Mouse (Mus musculus): ENCODE results near the gene Ube2h. TPM values are rescaled to one million over a fixed set of nuclear protein-coding genes. Genes with fewer than 3 reads are reported as not detected.
A peak's percentile ranks its signal among the peaks of the same experiment; 100 is the strongest.

Ube2h gene
- polyA plus RNA-seq, 1 experiment from 2014 or later = 69.3 TPM

DNA sequence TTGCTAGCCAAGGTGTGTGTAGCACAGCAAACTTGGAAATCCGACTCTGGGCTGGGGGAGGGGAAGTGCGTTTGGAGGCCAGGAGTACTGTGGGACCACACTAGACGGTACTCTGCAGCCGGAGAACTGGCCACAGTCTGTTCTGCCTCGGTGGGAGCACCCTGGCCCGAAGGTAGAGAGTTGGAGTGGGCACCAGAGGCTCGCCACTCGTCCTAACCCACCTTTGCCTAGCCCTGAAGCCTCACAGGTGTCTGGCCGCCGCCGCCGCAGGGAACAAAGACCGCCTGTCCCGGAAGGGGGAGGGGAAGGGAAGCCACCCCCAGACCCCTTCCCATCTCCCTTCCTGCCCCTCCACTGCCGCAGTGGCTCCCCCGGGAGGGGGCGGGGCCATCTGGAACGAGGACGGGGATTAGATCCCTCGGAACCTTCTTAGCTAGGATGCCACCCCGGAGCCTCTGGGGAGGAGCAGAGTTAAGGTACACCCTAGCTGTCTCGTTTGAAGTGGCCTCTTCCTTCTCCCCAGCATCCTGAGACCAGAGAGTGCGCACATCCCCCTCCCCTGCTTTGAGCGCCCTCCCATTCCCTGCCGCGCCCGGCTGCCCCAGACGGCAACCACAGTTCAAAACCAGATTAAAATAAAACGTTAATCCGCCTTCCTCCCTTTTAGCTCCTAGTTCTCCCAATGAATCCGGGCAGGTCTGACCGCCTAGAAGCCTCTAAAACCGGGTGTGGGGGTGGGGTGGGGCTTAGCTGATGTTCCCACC is 129.7 kb downstream of the Ube2h start:
- ATAC-seq (ENCODE audit: insufficient number of reproducible peaks, low FRiP score) = no peak
- peaks cover 95% of the 10 kb centered on the region for H3K27me3 ChIP-seq (replicated peaks)
- peaks cover 53% of the 10 kb centered on the region for H3K4me1 ChIP-seq (replicated peaks)
- H3K9me3 ChIP-seq (replicated peaks) = no peaks in the 10 kb centered on the region
- H3K4me3 ChIP-seq = peak overlapping the region; percentile 44
- no peak overlapping the region for H3K27ac ChIP-seq (ENCODE audit: poor library complexity, severe bottlenecking)
- under 1% methylated on average over 33 of the region's 33 CpGs for WGBS
- peak overlapping the region; percentile 69 for H3K4me2 ChIP-seq
- 0 out of 2 replicates have a peak overlapping the region, but pooled peaks have one; percentile 0 for H3K9ac ChIP-seq
- no peaks in the 10 kb centered on the region for H3K36me3 ChIP-seq

DNA sequence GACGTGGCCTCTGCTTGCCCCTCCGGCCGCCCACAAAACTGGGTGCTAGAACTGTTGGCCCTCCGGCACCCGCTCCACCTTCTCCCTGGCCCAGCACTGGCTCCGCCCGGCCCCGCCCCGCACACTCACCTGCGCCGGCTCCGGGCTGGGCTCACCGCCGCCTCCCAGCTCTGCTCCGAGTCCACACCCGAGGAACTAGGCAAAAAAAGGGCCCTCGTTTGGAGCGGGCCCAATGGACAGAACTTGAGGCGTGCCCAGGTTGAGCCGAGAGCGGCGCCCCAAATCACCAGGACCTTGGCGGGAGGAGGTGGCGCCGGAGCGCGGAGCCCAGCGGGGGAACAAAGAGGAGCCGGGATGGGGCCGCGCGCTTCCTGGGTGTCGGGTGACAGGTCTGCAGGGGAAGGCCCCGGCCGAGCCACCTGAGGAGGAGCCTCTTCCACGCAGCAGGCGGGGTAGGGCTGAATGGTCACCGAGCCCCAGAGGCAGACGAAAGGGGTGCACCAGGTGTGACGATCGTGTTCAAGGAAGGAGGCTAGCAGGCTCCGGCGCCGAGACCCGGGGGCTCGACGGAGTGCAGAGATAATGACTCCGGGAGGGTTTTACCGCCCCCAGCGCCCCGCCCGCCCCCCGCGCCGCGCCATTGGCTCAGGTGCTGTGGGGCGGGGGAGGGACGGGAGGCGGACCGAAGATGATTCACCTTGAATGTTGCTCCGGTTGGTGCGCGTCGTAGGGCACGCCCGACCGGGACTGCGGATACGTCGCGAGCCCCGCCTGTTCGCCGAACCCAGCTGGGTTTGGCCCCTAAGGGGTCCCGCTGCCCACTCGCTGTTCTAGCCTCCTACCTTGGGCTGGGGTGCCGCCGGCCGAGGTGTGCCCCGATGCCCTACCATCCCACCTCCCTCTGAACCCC is 130.5 kb downstream of the Ube2h start:
- ATAC-seq (ENCODE audit: insufficient number of reproducible peaks, low FRiP score) = no peak
- peaks cover 51% of the 10 kb centered on the region for H3K4me1 ChIP-seq (replicated peaks)

DNA sequence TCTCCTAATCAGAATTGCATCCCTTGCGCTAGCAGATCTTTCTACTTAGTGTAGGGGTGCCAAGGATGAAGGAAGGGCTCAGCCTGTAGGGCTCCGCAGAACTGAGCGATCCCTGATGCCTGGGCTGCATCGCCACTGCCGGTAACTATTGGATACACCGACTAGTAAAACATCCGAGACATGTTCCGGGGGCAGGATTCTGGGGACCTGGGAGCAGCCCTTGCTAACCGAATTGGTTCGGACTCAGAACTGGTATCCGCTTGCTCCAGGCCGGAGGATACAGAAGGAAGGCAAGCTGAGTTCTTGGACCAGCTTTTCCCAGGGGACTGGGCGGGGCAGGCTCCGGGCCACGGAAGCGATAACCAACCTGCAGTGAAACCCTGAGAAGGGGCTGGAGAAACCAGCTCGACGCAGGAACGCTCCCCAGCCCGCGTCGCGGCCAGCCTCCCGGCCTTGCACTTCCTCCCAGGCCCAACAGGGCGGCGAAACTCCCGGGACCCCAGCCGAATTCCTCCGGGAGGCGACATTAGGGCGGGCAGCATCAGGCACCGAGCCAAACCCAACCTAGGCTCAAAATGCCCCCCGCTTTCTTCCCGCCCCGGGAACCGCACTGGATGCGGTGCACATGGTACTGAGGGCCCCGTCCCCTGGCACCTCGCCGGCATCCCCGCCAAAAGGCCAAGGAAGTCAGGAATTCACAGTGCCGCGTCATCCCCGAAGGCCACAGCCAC is 131.4 kb downstream of the Ube2h start:
- 1% methylated on average over 44 of the region's 44 CpGs for whole genome bisulfite sequencing
- Histone ChIP-seq H3K9ac (no peak overlapping the region), H3K4me1 (replicated peaks) (peaks cover 45% of the 10 kb centered on the region), H3K4me3 (peak overlapping the region; percentile 44), H3K27ac (ENCODE audit: poor library complexity, severe bottlenecking) (no peak overlapping the region), H3K36me3 (no peaks in the 10 kb centered on the region), H3K27me3 (replicated peaks) (peaks cover 97% of the 10 kb centered on the region), H3K9me3 (replicated peaks) (no peaks in the 10 kb centered on the region), H3K4me2 (peak overlapping the region; percentile 69)
- ATAC-seq (ENCODE audit: insufficient number of reproducible peaks, low FRiP score) = no peak

More for the DNA sequence above, 130.5 kb downstream of the Ube2h start:
- 1% methylated on average over 78 of the region's 80 CpGs for WGBS
- H3K27me3 ChIP-seq (replicated peaks) = peaks cover 97% of the 10 kb centered on the region
- H3K4me3 ChIP-seq = peak overlapping the region; percentile 44
- H3K9ac ChIP-seq = 0 out of 2 replicates have a peak overlapping the region, but pooled peaks have one; percentile 0
- H3K4me2 ChIP-seq = peak overlapping the region; percentile 69
- H3K27ac ChIP-seq (ENCODE audit: poor library complexity, severe bottlenecking) = no peak overlapping the region
- no peaks in the 10 kb centered on the region for H3K36me3 ChIP-seq
- H3K9me3 ChIP-seq (replicated peaks) = no peaks in the 10 kb centered on the region

DNA sequence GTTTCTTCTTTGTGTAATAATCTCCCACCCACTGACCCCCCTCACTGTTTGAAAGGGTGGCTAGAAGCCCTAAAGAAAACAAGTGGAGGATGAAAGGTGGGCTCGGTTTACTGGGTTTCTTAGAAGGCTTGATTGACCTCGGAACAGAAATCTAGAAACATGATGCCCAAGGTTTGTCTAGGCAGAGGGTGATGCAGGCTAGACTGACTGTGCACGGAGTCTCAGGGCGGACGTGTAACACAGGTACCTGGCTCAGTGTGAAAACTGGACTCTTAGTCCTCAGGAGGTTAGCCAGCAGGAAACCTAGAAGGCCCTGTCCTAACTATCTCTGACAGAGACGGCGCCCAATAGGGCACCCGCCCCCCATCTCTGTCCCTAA is 131.9 kb downstream of the Ube2h start:
- no peak overlapping the region for H3K4me2 ChIP-seq
- WGBS = 18% methylated on average over 8 of the region's 8 CpGs

GRCm38 (mm10) chr6:30171967-30172366 is 132.4 kb downstream of the Ube2h start:
- Histone ChIP-seq H3K27me3 (replicated peaks) (peaks cover 99% of the 10 kb centered on the region), H3K36me3 (no peaks in the 10 kb centered on the region), H3K4me1 (replicated peaks) (peaks cover 48% of the 10 kb centered on the region), H3K27ac (ENCODE audit: poor library complexity, severe bottlenecking) (no peak overlapping the region), H3K9ac (no peak overlapping the region), H3K4me3 (no peak overlapping the region), H3K4me2 (no peak overlapping the region), H3K9me3 (replicated peaks) (no peaks in the 10 kb centered on the region)
- no peak for ATAC-seq (ENCODE audit: insufficient number of reproducible peaks, low FRiP score)
- WGBS = 23% methylated on average over 10 of the region's 10 CpGs

More for the DNA sequence above, 131.9 kb downstream of the Ube2h start:
- Histone ChIP-seq H3K4me3 (peak overlapping the region; percentile 44; the same call in 1 of the 2 replicates), H3K27ac (ENCODE audit: poor library complexity, severe bottlenecking) (no peak overlapping the region), H3K36me3 (no peaks in the 10 kb centered on the region), H3K27me3 (replicated peaks) (peaks cover 100% of the 10 kb centered on the region), H3K9ac (no peak overlapping the region), H3K4me1 (replicated peaks) (peaks cover 47% of the 10 kb centered on the region), H3K9me3 (replicated peaks) (no peaks in the 10 kb centered on the region)
- ATAC-seq (ENCODE audit: insufficient number of reproducible peaks, low FRiP score) = no peak

- WGBS = 22% methylated on average over 8 of the region's 8 CpGs
- ATAC-seq (ENCODE audit: insufficient number of reproducible peaks, low FRiP score) = no peak
- peaks cover 46% of the 10 kb centered on the region for H3K4me1 ChIP-seq (replicated peaks)
- no peak overlapping the region for H3K9ac ChIP-seq
- H3K9me3 ChIP-seq (replicated peaks) = no peaks in the 10 kb centered on the region
- no peak overlapping the region for H3K4me2 ChIP-seq
- no peak overlapping the region for H3K4me3 ChIP-seq
- peaks cover 99% of the 10 kb centered on the region for H3K27me3 ChIP-seq (replicated peaks)
- H3K36me3 ChIP-seq = no peaks in the 10 kb centered on the region
- H3K27ac ChIP-seq (ENCODE audit: poor library complexity, severe bottlenecking) = no peak overlapping the region
These were observed 133.1 kb downstream of the Ube2h start for GRCm38 (mm10) chr6:30171226-30171625.

DNA sequence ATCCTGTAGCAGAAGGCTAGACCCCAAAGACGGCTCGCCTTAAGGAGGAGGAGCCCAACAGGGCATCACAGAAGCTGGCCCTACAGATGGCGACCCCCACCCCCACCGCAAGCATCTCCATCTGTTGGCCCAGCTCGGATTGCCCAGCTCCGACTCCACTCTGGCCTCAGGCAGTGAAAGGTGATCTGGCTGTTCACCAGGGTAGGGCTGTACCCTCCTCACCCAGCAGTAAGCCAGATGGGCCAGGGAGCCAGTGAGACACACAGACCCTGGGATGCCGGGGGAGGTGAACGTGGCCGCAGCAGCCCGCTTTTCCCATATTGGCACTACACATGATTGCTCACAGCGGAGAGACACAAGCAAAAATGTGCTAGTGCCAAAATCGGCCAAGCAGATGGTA is 135.2 kb downstream of the Ube2h start:
- 69% methylated on average over 12 of the region's 12 CpGs for WGBS
- H3K4me2 ChIP-seq = no peak overlapping the region
- H3K4me3 ChIP-seq = no peak overlapping the region
- ATAC-seq (ENCODE audit: insufficient number of reproducible peaks, low FRiP score) = no peak
- no peaks in the 10 kb centered on the region for H3K36me3 ChIP-seq
- H3K9me3 ChIP-seq (replicated peaks) = no peaks in the 10 kb centered on the region
- no peak overlapping the region for H3K27ac ChIP-seq (ENCODE audit: poor library complexity, severe bottlenecking)
- H3K9ac ChIP-seq = no peak overlapping the region
- peaks cover 86% of the 10 kb centered on the region for H3K27me3 ChIP-seq (replicated peaks)
- peaks cover 26% of the 10 kb centered on the region for H3K4me1 ChIP-seq (replicated peaks)

DNA sequence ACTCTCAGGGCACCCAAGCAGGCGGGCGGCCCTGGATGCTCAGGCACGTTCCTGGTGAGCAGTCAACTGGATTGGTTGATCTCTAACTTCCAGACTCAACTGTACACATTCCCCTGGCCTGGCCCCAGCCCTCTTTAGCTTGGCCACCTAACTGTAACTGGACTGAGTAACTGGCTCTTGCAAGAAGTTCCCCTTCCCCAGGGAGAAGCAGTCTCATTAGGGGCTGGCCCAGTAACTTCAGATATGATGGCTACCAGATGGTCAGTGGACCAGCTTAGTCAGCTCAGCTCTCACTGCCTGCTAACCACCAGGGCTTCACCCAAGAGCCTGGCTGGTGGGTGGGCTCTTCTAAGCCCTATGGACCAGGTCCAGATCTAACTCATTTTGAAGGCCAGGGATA is 136.1 kb downstream of the Ube2h start:
- no peaks in the 10 kb centered on the region for H3K9me3 ChIP-seq (replicated peaks)
- no peak for ATAC-seq (ENCODE audit: insufficient number of reproducible peaks, low FRiP score)
- H3K4me1 ChIP-seq (replicated peaks) = peaks cover 17% of the 10 kb centered on the region
- H3K4me3 ChIP-seq = no peak overlapping the region
- H3K27me3 ChIP-seq (replicated peaks) = peaks cover 77% of the 10 kb centered on the region
- 88% methylated on average over 3 of the region's 3 CpGs for WGBS
- no peak overlapping the region for H3K9ac ChIP-seq
- no peak overlapping the region for H3K27ac ChIP-seq (ENCODE audit: poor library complexity, severe bottlenecking)
- H3K36me3 ChIP-seq = no peaks in the 10 kb centered on the region
- H3K4me2 ChIP-seq = no peak overlapping the region

DNA sequence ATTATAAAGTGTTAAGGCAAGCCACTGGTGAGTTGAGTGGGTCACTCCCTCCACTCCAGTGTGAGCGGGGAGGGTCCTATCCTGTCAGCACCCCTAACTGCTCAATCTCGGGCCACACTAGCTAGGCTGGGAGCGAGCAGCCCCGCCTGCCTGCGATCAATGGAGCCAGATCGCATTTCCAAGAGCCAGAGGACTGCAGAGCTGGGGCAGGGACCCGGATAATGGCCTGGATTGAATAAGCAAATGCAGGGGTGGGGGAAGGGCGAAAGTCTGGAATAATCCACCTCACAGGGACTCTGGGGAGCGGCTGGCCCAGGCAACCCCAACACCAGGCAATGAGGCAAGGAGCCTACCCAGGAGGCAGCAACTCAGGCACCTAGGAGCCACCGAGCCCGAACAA is 137.1 kb downstream of the Ube2h start:
- peaks cover 69% of the 10 kb centered on the region for H3K27me3 ChIP-seq (replicated peaks)
- H3K36me3 ChIP-seq = no peaks in the 10 kb centered on the region
- no peak overlapping the region for H3K9ac ChIP-seq
- H3K4me2 ChIP-seq = no peak overlapping the region
- H3K4me3 ChIP-seq = no peak overlapping the region
- no peak overlapping the region for H3K27ac ChIP-seq (ENCODE audit: poor library complexity, severe bottlenecking)
- no peak for ATAC-seq (ENCODE audit: insufficient number of reproducible peaks, low FRiP score)
- WGBS = 29% methylated on average over 11 of the region's 11 CpGs
- peaks cover 18% of the 10 kb centered on the region for H3K4me1 ChIP-seq (replicated peaks)
- no peaks in the 10 kb centered on the region for H3K9me3 ChIP-seq (replicated peaks)

DNA sequence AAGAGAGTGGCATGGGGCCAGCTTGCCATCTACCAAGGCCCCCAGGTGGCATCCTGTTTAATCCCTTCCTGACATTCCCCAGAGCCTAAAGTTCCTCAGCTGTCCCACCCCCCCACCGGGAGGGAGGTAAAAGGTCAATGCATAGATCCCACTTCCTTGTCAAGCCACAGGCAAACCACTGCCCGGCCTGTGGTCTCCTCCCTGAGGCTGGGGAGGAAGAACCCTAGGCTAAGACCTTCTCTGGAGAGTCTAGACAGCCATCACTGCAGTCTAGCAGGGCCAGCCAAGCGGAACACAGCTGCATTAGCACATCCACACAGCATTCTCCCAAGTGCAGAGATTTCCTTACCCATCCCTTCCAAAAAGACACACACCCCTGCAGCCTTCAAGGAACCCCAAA is 138.0 kb downstream of the Ube2h start:
- peaks cover 61% of the 10 kb centered on the region for H3K27me3 ChIP-seq (replicated peaks)
- no peak for ATAC-seq (ENCODE audit: insufficient number of reproducible peaks, low FRiP score)
- no peak overlapping the region for H3K4me3 ChIP-seq
- H3K36me3 ChIP-seq = no peaks in the 10 kb centered on the region
- no peak overlapping the region for H3K4me2 ChIP-seq
- H3K9ac ChIP-seq = no peak overlapping the region
- H3K4me1 ChIP-seq (replicated peaks) = peaks cover 27% of the 10 kb centered on the region
- no peaks in the 10 kb centered on the region for H3K9me3 ChIP-seq (replicated peaks)
- 52% methylated on average over 3 of the region's 3 CpGs for WGBS
- no peak overlapping the region for H3K27ac ChIP-seq (ENCODE audit: poor library complexity, severe bottlenecking)

- H3K9me3 ChIP-seq (replicated peaks) = no peaks in the 10 kb centered on the region
- H3K4me2 ChIP-seq = no peak overlapping the region
- H3K36me3 ChIP-seq = no peaks in the 10 kb centered on the region
- H3K27ac ChIP-seq (ENCODE audit: poor library complexity, severe bottlenecking) = peak overlapping the region; percentile 36
- H3K4me3 ChIP-seq = no peak overlapping the region
- 26% methylated on average over 7 of the region's 7 CpGs for WGBS
- peak; percentile 50; the same call in 1 of the 2 replicates for ATAC-seq (ENCODE audit: insufficient number of reproducible peaks, low FRiP score)
- peaks cover 41% of the 10 kb centered on the region for H3K4me1 ChIP-seq (replicated peaks)
- peaks cover 19% of the 10 kb centered on the region for H3K27me3 ChIP-seq (replicated peaks)
- H3K9ac ChIP-seq = no peak overlapping the region
These were observed 142.2 kb downstream of the Ube2h start for GRCm38 (mm10) chr6:30162091-30162490.

Data from heart, embryonic 12.5 days (tissue).